Mouse (Mus musculus) intestine, embryonic 15.5 days (tissue): Measurements from ENCODE around the gene Grwd1. TPM values are rescaled to one million over a fixed set of nuclear protein-coding genes. Genes with fewer than 3 reads are reported as not detected.

Source experiments
- ATAC-seq: fragments of 200-750 bp; cut with Nextera tagmentation; 2 replicates; pipeline ENCODE4 v1.8.0; 2017; ENCODE audit warnings: moderate TSS enrichment, moderate library complexity
- H3K27ac ChIP-seq: fragments of 300-500 bp; sonication (generic); 2 replicates; pipeline ENCODE4 v1.5.1; 2015; ENCODE audit warnings: mild to moderate bottlenecking, inconsistent platforms
- H3K27me3 ChIP-seq: fragments of 300-500 bp; sonication (generic); replicated peaks from 2 replicates; pipeline ENCODE4 v1.6.1; 2015; ENCODE audit warnings: inconsistent platforms
- H3K36me3 ChIP-seq: fragments of 300-500 bp; sonication (generic); 2 replicates; pipeline ENCODE4 v1.6.1; 2015; ENCODE audit warnings: inconsistent platforms
- H3K4me1 ChIP-seq: fragments of 300-500 bp; sonication (generic); replicated peaks from 2 replicates; pipeline ENCODE4 v1.6.1; 2015; ENCODE audit warnings: inconsistent platforms
- H3K4me2 ChIP-seq: fragments of 300-500 bp; sonication (generic); replicated peaks from 2 replicates; pipeline ENCODE4 v1.6.1; 2015; ENCODE audit warnings: mild to moderate bottlenecking, inconsistent platforms
- H3K4me3 ChIP-seq: fragments of 300-500 bp; sonication (generic); replicated peaks from 2 replicates; pipeline ENCODE4 v1.5.1; 2015; ENCODE audit warnings: inconsistent platforms
- H3K9ac ChIP-seq: fragments of 300-500 bp; sonication (generic); 2 replicates; pipeline ENCODE4 v1.6.1; 2015; ENCODE audit warnings: inconsistent platforms
- H3K9me3 ChIP-seq: fragments of 300-500 bp; sonication (generic); 2 replicates; pipeline ENCODE4 v1.6.1; 2016; ENCODE audit warnings: inconsistent platforms
- WGBS: fragments of 180-500 bp; shearing (Covaris S2); methylation state at CpG from one replicate; pipeline ENCODE4 v1.1.7; 2015; 5-methylcytosine and 5-hydroxymethylcytosine counted together
- polyA plus RNA-seq: library from polyadenylated mRNA; unstranded; fragments of >200 nt; fragmentation: Nextera tagmentation; extraction: Ambion mirVana; gene quantifications from 2 replicates; pipeline ENCODE4 v1.2.1, GENCODE M21; 2015

Gene Grwd1
- polyA plus RNA-seq, 1 experiment from 2014 or later: 71.3 TPM

- Histone ChIP-seq H3K4me2 (peak overlapping the region; percentile 90), H3K4me3 (peak overlapping the region; percentile 76), H3K36me3 (no peaks in the 10 kb centered on the region), H3K9ac (peak overlapping the region; percentile 80), H3K4me1 (peaks cover 35% of the 10 kb centered on the region), H3K27ac (peak overlapping the region; percentile 82), H3K9me3 (no peaks in the 10 kb centered on the region), H3K27me3 (peaks cover 23% of the 10 kb centered on the region)
- peak; percentile 84 for ATAC-seq
- WGBS: under 1% methylated on average over 117 of the region's 117 CpGs
These were observed 35.5 kb upstream of the Grwd1 start for GRCm38 (mm10) chr7:45865925-45866910.

- Histone ChIP-seq H3K9me3 (no peaks in the 10 kb centered on the region), H3K4me1 (peaks cover 19% of the 10 kb centered on the region), H3K27ac (no peak overlapping the region), H3K27me3 (peaks cover 7% of the 10 kb centered on the region), H3K4me2 (no peak overlapping the region), H3K9ac (no peak overlapping the region), H3K4me3 (no peak overlapping the region), H3K36me3 (no peaks in the 10 kb centered on the region)
- no peak for ATAC-seq
- 62% methylated on average over 3 of the region's 3 CpGs for WGBS
These were observed 33.7 kb upstream of the Grwd1 start for GRCm38 (mm10) chr7:45864435-45864834.

DNA sequence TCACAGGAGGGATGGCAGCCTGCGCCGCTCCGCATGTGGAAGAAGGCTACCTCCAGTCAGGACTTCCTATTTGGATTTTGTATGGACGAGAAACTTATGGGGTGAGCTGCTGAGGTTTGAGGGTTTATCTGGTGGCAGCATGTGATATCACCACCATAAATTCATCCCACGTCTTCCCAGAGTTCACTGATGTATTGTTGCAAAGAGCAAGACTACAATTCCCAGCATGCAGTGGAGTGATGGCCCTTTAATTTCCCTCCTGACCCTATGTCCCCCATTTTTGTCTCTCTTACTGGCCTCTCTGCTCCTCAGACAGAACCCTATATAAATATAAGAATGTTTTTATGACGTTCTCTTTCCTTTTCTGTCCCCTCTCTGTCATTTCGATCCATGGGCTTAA, 32.1 kb upstream of the Grwd1 start:
- peaks cover 13% of the 10 kb centered on the region for H3K4me1 ChIP-seq
- no peak overlapping the region for H3K27ac ChIP-seq
- H3K36me3 ChIP-seq: no peaks in the 10 kb centered on the region
- 84% methylated on average over 7 of the region's 7 CpGs for whole genome bisulfite sequencing
- no peak for ATAC-seq
- H3K9me3 ChIP-seq: no peaks in the 10 kb centered on the region
- H3K4me3 ChIP-seq: no peak overlapping the region
- no peak overlapping the region for H3K4me2 ChIP-seq
- H3K9ac ChIP-seq: no peak overlapping the region
- H3K27me3 ChIP-seq: 0 out of 2 replicates have a peak, but pooled peaks cover 3% of the 10 kb centered on the region

GRCm38 (mm10) chr7:45859008-45859407, 28.3 kb upstream of the Grwd1 start:
- H3K27ac ChIP-seq: no peak overlapping the region
- no peaks in the 10 kb centered on the region for H3K36me3 ChIP-seq
- ATAC-seq: peak; percentile 52
- H3K27me3 ChIP-seq: no peaks in the 10 kb centered on the region; the same call in 1 of the 2 replicates
- no peak overlapping the region for H3K4me3 ChIP-seq
- peaks cover 17% of the 10 kb centered on the region for H3K4me1 ChIP-seq
- 37% methylated on average over 4 of the region's 4 CpGs for WGBS
- H3K9me3 ChIP-seq: no peaks in the 10 kb centered on the region
- H3K4me2 ChIP-seq: no peak overlapping the region
- H3K9ac ChIP-seq: no peak overlapping the region

DNA sequence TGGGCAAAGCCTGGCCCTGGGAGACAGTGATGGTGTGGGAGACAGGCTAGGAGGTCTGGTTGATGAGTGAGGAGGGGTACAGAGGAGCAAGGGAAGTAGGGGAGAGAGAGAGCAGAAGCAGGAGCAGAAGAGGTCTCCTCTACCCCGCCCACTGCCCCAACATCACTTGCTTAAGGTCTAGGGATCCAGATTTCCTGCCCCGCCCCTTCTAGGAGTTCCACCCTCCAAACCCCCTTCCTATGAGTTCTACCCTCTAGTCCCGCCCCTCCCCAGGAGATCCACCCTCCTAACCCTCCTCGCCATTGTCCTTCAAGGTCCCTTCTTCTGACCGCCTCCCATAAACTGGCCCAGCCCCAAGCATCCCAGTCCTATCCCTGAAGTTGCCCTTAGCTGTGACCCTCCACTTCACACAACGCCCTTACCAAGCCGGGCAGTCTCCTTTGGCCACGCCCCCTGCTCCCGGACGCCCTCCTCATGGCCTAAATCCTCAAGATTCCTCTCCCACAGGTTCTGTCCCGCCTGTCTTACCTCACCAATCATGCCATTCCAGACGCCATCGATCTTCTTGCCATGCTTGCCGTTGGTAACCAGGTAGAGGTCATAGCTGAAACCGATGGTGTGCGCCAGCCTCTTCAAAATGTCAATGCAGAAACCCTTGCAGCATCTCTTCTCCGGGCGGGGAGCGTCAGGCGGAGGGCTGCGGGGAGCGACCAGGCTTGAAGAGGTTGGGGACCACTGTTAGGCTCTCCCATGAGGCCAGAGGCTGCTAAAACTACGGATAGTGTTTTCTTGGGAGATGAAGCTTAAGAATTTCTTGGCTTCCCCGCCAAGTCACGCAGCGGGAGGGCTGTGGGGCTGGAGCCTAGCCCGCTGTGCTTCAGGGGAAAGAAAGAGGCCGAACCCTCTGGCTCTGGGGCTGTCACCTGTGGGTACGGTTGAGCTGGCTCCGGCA, 26.5 kb upstream of the Grwd1 start:
- peak overlapping the region; percentile 73 for H3K4me2 ChIP-seq
- no peaks in the 10 kb centered on the region for H3K36me3 ChIP-seq
- H3K4me3 ChIP-seq: peak overlapping the region; percentile 29
- no peaks in the 10 kb centered on the region for H3K9me3 ChIP-seq
- peaks cover 17% of the 10 kb centered on the region for H3K4me1 ChIP-seq
- ATAC-seq: peak; percentile 46
- 0 out of 2 replicates have a peak overlapping the region, but pooled peaks have one; percentile 8 for H3K9ac ChIP-seq
- H3K27ac ChIP-seq: no peak overlapping the region
- 9% methylated on average over 30 of the region's 30 CpGs for WGBS
- H3K27me3 ChIP-seq: no peaks in the 10 kb centered on the region; the same call in 1 of the 2 replicates

GRCm38 (mm10) chr7:45853089-45853488, 22.3 kb upstream of the Grwd1 start:
- H3K4me2 ChIP-seq: no peak overlapping the region
- 84% methylated on average over 12 of the region's 12 CpGs for WGBS
- no peak overlapping the region for H3K4me3 ChIP-seq
- H3K27me3 ChIP-seq: no peaks in the 10 kb centered on the region; the same call in 1 of the 2 replicates
- H3K36me3 ChIP-seq: no peaks in the 10 kb centered on the region
- H3K9me3 ChIP-seq: no peaks in the 10 kb centered on the region
- no peak overlapping the region for H3K9ac ChIP-seq
- H3K4me1 ChIP-seq: peaks cover 20% of the 10 kb centered on the region
- no peak overlapping the region for H3K27ac ChIP-seq
- no peak for ATAC-seq

GRCm38 (mm10) chr7:45850661-45851060, 19.9 kb upstream of the Grwd1 start:
- no peak for ATAC-seq
- no peak overlapping the region for H3K27ac ChIP-seq
- WGBS: 66% methylated on average over 3 of the region's 3 CpGs
- no peaks in the 10 kb centered on the region for H3K36me3 ChIP-seq
- no peak overlapping the region for H3K4me3 ChIP-seq
- H3K9ac ChIP-seq: no peak overlapping the region
- no peaks in the 10 kb centered on the region for H3K9me3 ChIP-seq
- H3K27me3 ChIP-seq: no peaks in the 10 kb centered on the region
- H3K4me1 ChIP-seq: peaks cover 5% of the 10 kb centered on the region; the same call in 1 of the 2 replicates
- no peak overlapping the region for H3K4me2 ChIP-seq

GRCm38 (mm10) chr7:45848447-45849027, 17.8 kb upstream of the Grwd1 start:
- WGBS: 10% methylated on average over 6 of the region's 6 CpGs
- H3K9me3 ChIP-seq: no peaks in the 10 kb centered on the region
- peaks cover 5% of the 10 kb centered on the region; the same call in 1 of the 2 replicates for H3K4me1 ChIP-seq
- H3K27ac ChIP-seq: no peak overlapping the region
- no peak overlapping the region for H3K9ac ChIP-seq
- no peak overlapping the region for H3K4me3 ChIP-seq
- H3K27me3 ChIP-seq: 0 out of 2 replicates have a peak, but pooled peaks cover 3% of the 10 kb centered on the region
- H3K36me3 ChIP-seq: no peaks in the 10 kb centered on the region
- no peak for ATAC-seq
- no peak overlapping the region for H3K4me2 ChIP-seq

DNA sequence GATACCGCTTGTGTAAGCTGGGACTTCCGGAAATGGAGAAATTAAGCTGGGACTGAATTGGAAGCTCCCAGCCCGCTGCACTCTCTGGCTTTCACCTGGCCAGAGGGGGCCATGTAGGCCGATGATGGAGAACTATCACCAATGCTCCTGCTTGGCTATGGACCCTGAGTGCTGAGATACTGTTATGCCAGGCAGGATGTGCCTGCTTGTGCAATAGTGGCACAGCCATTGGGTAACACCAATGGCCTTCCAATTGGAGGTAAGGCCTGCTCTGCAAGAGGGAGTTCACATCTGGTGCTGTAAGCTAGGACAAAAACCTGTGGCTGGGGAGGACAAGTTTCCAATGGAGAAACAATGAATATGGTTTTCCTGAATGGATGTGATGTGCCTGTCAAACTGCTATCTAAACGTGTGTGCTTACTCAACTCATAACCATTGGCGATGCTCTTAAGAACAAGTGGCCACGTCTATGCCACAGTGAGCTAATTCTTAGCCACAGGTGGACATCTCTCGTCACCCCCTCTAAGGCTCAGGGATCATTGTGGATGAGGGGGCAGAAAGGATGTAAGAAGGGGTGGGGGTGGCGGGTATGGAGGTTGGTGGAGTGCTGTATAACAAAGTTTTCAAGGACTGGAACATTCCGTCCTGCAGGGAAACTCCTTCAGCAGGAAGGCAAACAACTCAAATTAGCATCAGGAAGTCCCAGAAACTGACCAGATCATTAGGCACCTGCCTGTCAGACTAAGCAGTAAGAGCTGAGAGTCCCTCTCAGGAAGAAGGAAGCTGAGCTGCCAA, 12.4 kb upstream of the Grwd1 start:
- Histone ChIP-seq H3K9ac (no peak overlapping the region), H3K4me3 (no peak overlapping the region), H3K27ac (no peak overlapping the region), H3K36me3 (no peaks in the 10 kb centered on the region), H3K9me3 (no peaks in the 10 kb centered on the region), H3K4me1 (no peaks in the 10 kb centered on the region), H3K27me3 (peaks cover 8% of the 10 kb centered on the region), H3K4me2 (no peak overlapping the region)
- 86% methylated on average over 10 of the region's 10 CpGs for whole genome bisulfite sequencing
- no peak for ATAC-seq

DNA sequence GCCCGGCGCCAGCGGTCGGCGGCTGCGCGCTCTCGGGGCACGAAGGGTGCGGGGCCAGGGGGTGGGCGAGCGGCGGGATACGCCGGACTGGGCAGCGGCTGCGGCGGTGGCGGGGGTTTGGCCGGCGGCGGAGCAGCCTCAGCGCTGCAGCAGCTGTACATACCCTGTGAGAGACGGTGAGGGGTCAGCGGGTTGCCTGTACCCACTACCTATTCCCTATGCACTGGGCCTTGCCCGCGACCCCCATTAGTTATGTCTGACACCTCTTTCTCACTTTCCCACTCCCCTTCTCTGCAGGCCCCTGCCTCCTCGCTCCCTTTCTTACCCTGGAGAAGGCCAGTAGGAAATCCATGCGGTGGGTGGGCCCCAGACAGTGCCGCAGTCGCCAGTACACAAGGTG, 3.2 kb upstream of the Grwd1 start:
- ATAC-seq: no peak
- H3K27ac ChIP-seq: no peak overlapping the region

GRCm38 (mm10) chr7:45833148-45833790, 2.5 kb upstream of the Grwd1 start:
- Histone ChIP-seq H3K27me3 (peaks cover 45% of the 10 kb centered on the region), H3K4me1 (peaks cover 26% of the 10 kb centered on the region), H3K9me3 (no peaks in the 10 kb centered on the region), H3K27ac (no peak overlapping the region), H3K4me2 (peak overlapping the region; percentile 80), H3K9ac (peak overlapping the region; percentile 44), H3K4me3 (peak overlapping the region; percentile 46), H3K36me3 (0 out of 2 replicates have a peak, but pooled peaks cover under 1% of the 10 kb centered on the region)
- WGBS: under 1% methylated on average over 77 of the region's 86 CpGs
- ATAC-seq: peak; percentile 21

More for the DNA sequence above, 3.2 kb upstream of the Grwd1 start:
- Histone ChIP-seq H3K4me2 (peak overlapping the region; percentile 80), H3K4me3 (peak overlapping the region; percentile 46), H3K27me3 (peaks cover 45% of the 10 kb centered on the region), H3K4me1 (peaks cover 26% of the 10 kb centered on the region), H3K9me3 (no peaks in the 10 kb centered on the region), H3K9ac (peak overlapping the region; percentile 44; the same call in 1 of the 2 replicates), H3K36me3 (no peaks in the 10 kb centered on the region)
- WGBS: 6% methylated on average over 25 of the region's 31 CpGs
